Mouse (Mus musculus) intestine, postnatal 0 days (tissue): ENCODE measurements around the gene Cd55. TPM values are rescaled to one million over a fixed set of nuclear protein-coding genes. Genes with fewer than 3 reads are reported as not detected.

Experiments
- ATAC-seq: fragments of 200-750 bp; cut with Nextera tagmentation; 2 replicates; pipeline ENCODE4 v1.8.0; 2017; ENCODE audit warnings: mild to moderate bottlenecking, moderate TSS enrichment, moderate library complexity
- H3K27ac ChIP-seq: fragments of 300-500 bp; sonication (generic); 2 replicates; pipeline ENCODE4 v1.5.1; 2014; ENCODE audit warnings: mild to moderate bottlenecking, low read depth, low read length, moderate library complexity
- H3K27me3 ChIP-seq: fragments of 300-500 bp; sonication (generic); replicated peaks from 2 replicates; pipeline ENCODE4 v1.6.1; 2014; ENCODE audit warnings: low read length, mixed read lengths; ENCODE audit not compliant: control insufficient read depth, insufficient read depth
- H3K36me3 ChIP-seq: fragments of 300-500 bp; sonication (generic); 2 replicates; pipeline ENCODE4 v1.6.1; 2014; ENCODE audit warnings: mild to moderate bottlenecking, moderate library complexity; ENCODE audit not compliant: control insufficient read depth, insufficient read depth
- H3K4me1 ChIP-seq: fragments of 300-500 bp; sonication (generic); replicated peaks from 2 replicates; pipeline ENCODE4 v1.6.1; 2014; ENCODE audit warnings: antibody characterized with exemption, low read length, mixed read lengths; ENCODE audit not compliant: control insufficient read depth, insufficient read depth
- H3K4me2 ChIP-seq: fragments of 300-500 bp; sonication (generic); replicated peaks from 2 replicates; pipeline ENCODE4 v1.6.1; 2014; ENCODE audit warnings: low read depth, mild to moderate bottlenecking, moderate library complexity
- H3K4me3 ChIP-seq: fragments of 300-500 bp; sonication (generic); 2 replicates; pipeline ENCODE4 v1.5.1; 2014; ENCODE audit warnings: low read depth, low read length
- H3K9ac ChIP-seq: fragments of 300-500 bp; sonication (generic); 2 replicates; pipeline ENCODE4 v1.6.1; 2014; ENCODE audit warnings: mild to moderate bottlenecking, low read depth, low read length
- H3K9me3 ChIP-seq: fragments of 300-500 bp; sonication (generic); 2 replicates; pipeline ENCODE4 v1.6.1; 2016; ENCODE audit warnings: mixed run types; ENCODE audit not compliant: control insufficient read depth
- CTCF ChIP-seq: sonication (generic); IDR thresholded peaks from 2 replicates; pipeline ENCODE4 v1.5.1; 2016; ENCODE audit warnings: low read depth, mild to moderate bottlenecking, control low read depth, antibody characterized with exemption, moderate library complexity
- WGBS: fragments of 180-500 bp; shearing (Covaris S2); extraction: QIAGEN DNeasy Blood & Tissue Kit; methylation state at CpG from one replicate; pipeline ENCODE4 v1.1.7; 2014; 5-methylcytosine and 5-hydroxymethylcytosine counted together
- polyA plus RNA-seq: library from polyadenylated mRNA; unstranded; fragments of >200 nt; fragmentation: Nextera tagmentation; extraction: Ambion mirVana; gene quantifications from 2 replicates; pipeline ENCODE4 v1.2.1, GENCODE M21; 2015

Gene Cd55
- polyA plus RNA-seq, 1 experiment from 2014 or later: 30.1 TPM

- Histone ChIP-seq H3K4me1 (no peaks in the 10 kb centered on the region), H3K4me2 (no peak overlapping the region), H3K27ac (no peak overlapping the region), H3K4me3 (no peak overlapping the region), H3K36me3 (no peaks in the 10 kb centered on the region), H3K9me3 (no peaks in the 10 kb centered on the region), H3K9ac (no peak overlapping the region), H3K27me3 (no peaks in the 10 kb centered on the region)
- ATAC-seq: no peak
- TF ChIP-seq CTCF: no peak
These were observed 35.8 kb upstream of the Cd55 start for GRCm38 (mm10) chr1:130498331-130498730.

- peak overlapping the region; percentile 16; the same call in 1 of the 2 replicates for H3K27ac ChIP-seq
- no peaks in the 10 kb centered on the region for H3K27me3 ChIP-seq
- no peaks in the 10 kb centered on the region for H3K36me3 ChIP-seq
- no peak overlapping the region for H3K9ac ChIP-seq
- TF ChIP-seq CTCF: no peak
- WGBS: 52% methylated on average over 10 of the region's 10 CpGs
- no peaks in the 10 kb centered on the region for H3K4me1 ChIP-seq
- no peak overlapping the region for H3K4me3 ChIP-seq
- H3K9me3 ChIP-seq: no peaks in the 10 kb centered on the region
- H3K4me2 ChIP-seq: no peak overlapping the region; the same call in 1 of the 2 replicates
- ATAC-seq: no peak
These were observed 24.4 kb upstream of the Cd55 start for GRCm38 (mm10) chr1:130486816-130487545.

GRCm38 (mm10) chr1:130485828-130486620 lies 23.5 kb upstream of the Cd55 start:
- H3K27ac ChIP-seq: peak overlapping the region; percentile 16; the same call in 1 of the 2 replicates
- no peak for TF ChIP-seq CTCF
- WGBS: 32% methylated on average over 10 of the region's 10 CpGs
- no peaks in the 10 kb centered on the region for H3K4me1 ChIP-seq
- peak; percentile 96 for ATAC-seq
- H3K9ac ChIP-seq: no peak overlapping the region
- H3K27me3 ChIP-seq: no peaks in the 10 kb centered on the region
- H3K36me3 ChIP-seq: no peaks in the 10 kb centered on the region
- peak overlapping the region; percentile 10 for H3K4me2 ChIP-seq
- no peak overlapping the region for H3K4me3 ChIP-seq
- H3K9me3 ChIP-seq: no peaks in the 10 kb centered on the region

GRCm38 (mm10) chr1:130485376-130485775 lies 22.8 kb upstream of the Cd55 start:
- H3K4me2 ChIP-seq: peak overlapping the region; percentile 10; the same call in 1 of the 2 replicates
- peak; percentile 61 for ATAC-seq
- no peak for TF ChIP-seq CTCF
- no peak overlapping the region for H3K27ac ChIP-seq
- H3K9me3 ChIP-seq: no peaks in the 10 kb centered on the region
- no peaks in the 10 kb centered on the region for H3K27me3 ChIP-seq
- 39% methylated on average over 2 of the region's 2 CpGs for WGBS
- H3K36me3 ChIP-seq: no peaks in the 10 kb centered on the region
- no peak overlapping the region for H3K9ac ChIP-seq
- no peaks in the 10 kb centered on the region for H3K4me1 ChIP-seq
- no peak overlapping the region for H3K4me3 ChIP-seq

GRCm38 (mm10) chr1:130474936-130475335 lies 12.4 kb upstream of the Cd55 start:
- 82% methylated on average over 6 of the region's 6 CpGs for whole genome bisulfite sequencing

GRCm38 (mm10) chr1:130474226-130474625 lies 11.7 kb upstream of the Cd55 start:
- ATAC-seq: peak; percentile 56
- 29% methylated on average over 1 of the region's 1 CpGs for WGBS

More at GRCm38 (mm10) chr1:130474936-130475335, 12.4 kb upstream of the Cd55 start:
- no peak overlapping the region for H3K4me3 ChIP-seq
- no peak for TF ChIP-seq CTCF
- ATAC-seq: no peak
- H3K4me1 ChIP-seq: no peaks in the 10 kb centered on the region
- no peak overlapping the region for H3K9ac ChIP-seq
- H3K9me3 ChIP-seq: no peaks in the 10 kb centered on the region
- no peaks in the 10 kb centered on the region for H3K36me3 ChIP-seq
- no peak overlapping the region for H3K27ac ChIP-seq
- no peak overlapping the region for H3K4me2 ChIP-seq
- H3K27me3 ChIP-seq: no peaks in the 10 kb centered on the region

More at GRCm38 (mm10) chr1:130474226-130474625, 11.7 kb upstream of the Cd55 start:
- Histone ChIP-seq H3K4me3 (no peak overlapping the region), H3K9me3 (no peaks in the 10 kb centered on the region), H3K36me3 (no peaks in the 10 kb centered on the region), H3K27ac (no peak overlapping the region), H3K4me2 (no peak overlapping the region), H3K9ac (no peak overlapping the region), H3K4me1 (no peaks in the 10 kb centered on the region), H3K27me3 (no peaks in the 10 kb centered on the region)
- TF ChIP-seq CTCF: no peak
